Mouse (Mus musculus): ENCODE measurements around the gene 4933428G20Rik. TPM values are rescaled to one million over a fixed set of nuclear protein-coding genes. Genes with fewer than 3 reads are reported as not detected.
A peak's percentile ranks its signal among the peaks of the same experiment; 100 is the strongest.

Gene 4933428G20Rik
- polyA plus RNA-seq, 1 experiment: 1.0 TPM

DNA sequence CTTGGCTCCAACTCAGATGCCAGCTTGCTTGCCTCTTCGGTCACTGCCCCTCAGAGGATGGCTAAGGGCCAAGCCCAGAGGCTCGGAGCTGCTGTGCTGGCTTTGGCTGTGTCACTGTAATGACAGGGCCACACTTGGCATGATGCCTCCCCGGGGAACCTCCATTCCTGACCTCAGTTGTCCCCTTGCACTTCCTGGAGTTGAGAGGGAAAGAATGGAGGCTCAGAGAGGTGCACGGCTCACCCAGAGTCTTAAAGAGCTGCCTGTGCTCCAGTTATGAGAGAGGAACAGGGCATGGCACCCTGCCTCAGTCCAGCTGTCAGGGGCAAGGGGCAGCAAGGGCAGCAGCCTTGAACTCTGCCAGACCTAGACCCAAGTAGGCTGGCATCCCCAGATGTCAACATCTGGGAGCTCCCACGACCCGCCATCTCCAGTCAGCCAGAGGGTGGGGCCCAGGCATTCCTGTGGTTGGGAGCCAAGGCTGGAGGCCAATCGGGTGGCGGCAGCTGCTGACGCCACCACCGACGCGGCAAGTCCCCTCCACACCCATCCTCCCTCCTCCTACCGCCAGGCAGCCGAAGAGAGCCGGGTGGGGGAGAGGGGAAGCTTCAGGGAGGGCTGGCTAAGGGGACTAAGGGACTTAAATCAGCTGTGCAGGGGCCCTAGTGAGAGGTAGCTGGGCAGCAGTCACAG lies 50.4 kb downstream of the 4933428G20Rik start:
- TF ChIP-seq USF1 (IDR thresholded peaks at IDR 0.05; ENCODE audit: low read depth) (no peak), TCF3 (IDR thresholded peaks at IDR 0.05; ENCODE audit: insufficient read length, low read depth) (no peak), POLR2AphosphoS2 (IDR thresholded peaks at IDR 0.05; ENCODE audit: insufficient read length, low read depth) (peak; percentile 30), TCF12 (IDR thresholded peaks at IDR 0.05; ENCODE audit: insufficient read depth, poor library complexity, severe bottlenecking) (no peak), REST (IDR thresholded peaks at IDR 0.05; ENCODE audit: insufficient read depth, insufficient read length) (no peak), CEBPB (IDR thresholded peaks at IDR 0.05; ENCODE audit: insufficient read depth, poor library complexity, severe bottlenecking) (no peak), MAX (IDR thresholded peaks at IDR 0.05; ENCODE audit: low read depth) (no peak), E2F4 (IDR thresholded peaks at IDR 0.05; ENCODE audit: insufficient read depth) (no peak), SRF (IDR thresholded peaks at IDR 0.05; ENCODE audit: control insufficient read depth, insufficient read length, low read depth) (no peak), MYOG (IDR thresholded peaks at IDR 0.05; ENCODE audit: control insufficient read depth in 1 of 3, insufficient read depth in 1 of 3, insufficient read length in 2 of 3, low read depth in 2 of 3) (peak in 2 of 3 experiments; percentile 11 to 58), POLR2A (IDR thresholded peaks at IDR 0.05; ENCODE audit: insufficient read length, low read depth) (peak; percentile 52), MYOD1 (IDR thresholded peaks at IDR 0.05; ENCODE audit: control insufficient read depth in 1 of 3, insufficient read length in 2 of 3, low read depth in 2 of 3) (peak in 1 of 3 experiments; percentile 60)
- Histone ChIP-seq H3K79me2 (ENCODE audit: control insufficient read depth, insufficient read depth) (peaks cover 24% of the 10 kb centered on the region), H3K36me3 (ENCODE audit: control insufficient read depth, insufficient read depth) (peaks cover 46% of the 10 kb centered on the region), H3K4me3 (peak overlapping the region; percentile 45), H3K4me2 (ENCODE audit: low read depth) (peak overlapping the region; percentile 71), H3ac (ENCODE audit: control insufficient read depth, insufficient read length) (peak overlapping the region; percentile 22), H3K27me3 (ENCODE audit: control insufficient read depth, insufficient read depth, insufficient read length) (no peaks in the 10 kb centered on the region)

DNA sequence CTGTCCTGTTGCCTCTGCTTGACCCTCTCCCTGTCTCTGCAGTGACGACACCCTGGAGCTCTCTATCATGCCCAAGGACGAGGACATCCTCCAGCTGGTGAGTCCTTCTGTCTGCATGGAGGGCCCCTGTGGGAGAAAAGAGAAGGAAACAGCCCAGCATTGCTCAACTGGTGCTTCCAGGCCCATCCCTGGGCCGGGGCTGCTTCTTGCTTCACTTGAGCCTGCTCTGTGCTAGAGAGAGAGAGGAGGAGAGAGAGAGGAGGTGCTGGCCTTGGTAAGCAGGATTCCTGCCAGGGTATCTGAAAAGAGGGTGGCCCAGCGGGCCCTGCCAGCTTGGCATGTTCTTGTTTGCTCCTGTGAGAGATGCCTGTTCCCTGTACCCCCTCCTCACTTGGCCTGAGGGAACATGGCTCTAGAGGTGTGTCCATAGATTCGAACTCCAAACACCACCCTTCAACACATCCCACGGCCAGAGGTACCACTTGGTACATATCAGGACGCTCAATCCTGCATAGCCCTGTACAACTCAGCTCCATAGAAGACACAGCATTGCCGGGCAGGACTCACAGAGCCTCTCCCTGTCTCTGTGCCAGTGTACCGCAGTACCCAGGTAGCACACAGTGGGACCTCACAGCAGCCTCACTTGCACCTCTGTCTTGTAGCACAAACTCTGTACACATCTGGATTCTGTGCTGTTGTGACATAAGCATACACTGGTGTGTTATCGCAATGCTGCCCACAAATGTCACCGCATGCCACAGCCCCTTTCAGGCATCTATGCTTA lies 51.3 kb downstream of the 4933428G20Rik start:
- no peaks in the 10 kb centered on the region for H3K27me3 ChIP-seq (ENCODE audit: control insufficient read depth, insufficient read depth, insufficient read length)
- peaks cover 40% of the 10 kb centered on the region for H3K36me3 ChIP-seq (ENCODE audit: control insufficient read depth, insufficient read depth)
- no peak overlapping the region for H3K4me2 ChIP-seq (ENCODE audit: low read depth)
- TF ChIP-seq MYOG (IDR thresholded peaks at IDR 0.05; ENCODE audit: control insufficient read depth in 1 of 3, insufficient read depth in 1 of 3, insufficient read length in 2 of 3, low read depth in 2 of 3) (no peak), SRF (IDR thresholded peaks at IDR 0.05; ENCODE audit: control insufficient read depth, insufficient read length, low read depth) (no peak), MAX (IDR thresholded peaks at IDR 0.05; ENCODE audit: low read depth) (no peak), E2F4 (IDR thresholded peaks at IDR 0.05; ENCODE audit: insufficient read depth) (no peak), USF1 (IDR thresholded peaks at IDR 0.05; ENCODE audit: low read depth) (no peak), POLR2AphosphoS2 (IDR thresholded peaks at IDR 0.05; ENCODE audit: insufficient read length, low read depth) (no peak), REST (IDR thresholded peaks at IDR 0.05; ENCODE audit: insufficient read depth, insufficient read length) (no peak), TCF3 (IDR thresholded peaks at IDR 0.05; ENCODE audit: insufficient read length, low read depth) (no peak), TCF12 (IDR thresholded peaks at IDR 0.05; ENCODE audit: insufficient read depth, poor library complexity, severe bottlenecking) (no peak), MYOD1 (IDR thresholded peaks at IDR 0.05; ENCODE audit: control insufficient read depth in 1 of 3, insufficient read length in 2 of 3, low read depth in 2 of 3) (no peak), CEBPB (IDR thresholded peaks at IDR 0.05; ENCODE audit: insufficient read depth, poor library complexity, severe bottlenecking) (no peak), POLR2A (IDR thresholded peaks at IDR 0.05; ENCODE audit: insufficient read length, low read depth) (no peak)
- peaks cover 30% of the 10 kb centered on the region for H3K79me2 ChIP-seq (ENCODE audit: control insufficient read depth, insufficient read depth)
- H3ac ChIP-seq (ENCODE audit: control insufficient read depth, insufficient read length): no peak overlapping the region
- H3K4me3 ChIP-seq: no peak overlapping the region

DNA sequence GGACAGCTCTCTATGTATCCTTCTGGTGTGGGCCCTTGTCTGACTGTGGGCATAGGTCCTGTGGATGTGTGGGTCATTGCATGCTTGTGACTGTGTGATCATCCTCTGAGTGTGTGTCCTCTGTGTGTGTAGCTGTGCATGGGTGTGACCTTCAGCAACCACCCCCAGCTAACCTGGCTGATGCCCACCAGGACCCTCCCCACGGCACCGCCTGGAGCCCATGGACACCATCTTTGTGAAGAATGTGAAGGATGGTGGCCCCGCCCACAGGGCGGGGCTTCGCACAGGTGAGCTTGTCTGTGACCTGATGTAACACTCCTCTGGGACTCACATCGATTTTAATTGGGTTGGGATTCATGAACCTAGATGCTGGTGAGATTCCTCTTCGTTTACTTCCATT lies 52.2 kb downstream of the 4933428G20Rik start:
- Histone ChIP-seq H3K4me2 (ENCODE audit: low read depth) (no peak overlapping the region), H3K27me3 (ENCODE audit: control insufficient read depth, insufficient read depth, insufficient read length) (no peaks in the 10 kb centered on the region), H3K4me3 (no peak overlapping the region), H3K36me3 (ENCODE audit: control insufficient read depth, insufficient read depth) (peaks cover 32% of the 10 kb centered on the region), H3ac (ENCODE audit: control insufficient read depth, insufficient read length) (no peak overlapping the region), H3K79me2 (ENCODE audit: control insufficient read depth, insufficient read depth) (peaks cover 33% of the 10 kb centered on the region)
- TF ChIP-seq POLR2AphosphoS2 (IDR thresholded peaks at IDR 0.05; ENCODE audit: insufficient read length, low read depth) (no peak), TCF12 (IDR thresholded peaks at IDR 0.05; ENCODE audit: insufficient read depth, poor library complexity, severe bottlenecking) (no peak), MYOG (IDR thresholded peaks at IDR 0.05; ENCODE audit: control insufficient read depth in 1 of 3, insufficient read depth in 1 of 3, insufficient read length in 2 of 3, low read depth in 2 of 3) (no peak), CEBPB (IDR thresholded peaks at IDR 0.05; ENCODE audit: insufficient read depth, poor library complexity, severe bottlenecking) (no peak)

DNA sequence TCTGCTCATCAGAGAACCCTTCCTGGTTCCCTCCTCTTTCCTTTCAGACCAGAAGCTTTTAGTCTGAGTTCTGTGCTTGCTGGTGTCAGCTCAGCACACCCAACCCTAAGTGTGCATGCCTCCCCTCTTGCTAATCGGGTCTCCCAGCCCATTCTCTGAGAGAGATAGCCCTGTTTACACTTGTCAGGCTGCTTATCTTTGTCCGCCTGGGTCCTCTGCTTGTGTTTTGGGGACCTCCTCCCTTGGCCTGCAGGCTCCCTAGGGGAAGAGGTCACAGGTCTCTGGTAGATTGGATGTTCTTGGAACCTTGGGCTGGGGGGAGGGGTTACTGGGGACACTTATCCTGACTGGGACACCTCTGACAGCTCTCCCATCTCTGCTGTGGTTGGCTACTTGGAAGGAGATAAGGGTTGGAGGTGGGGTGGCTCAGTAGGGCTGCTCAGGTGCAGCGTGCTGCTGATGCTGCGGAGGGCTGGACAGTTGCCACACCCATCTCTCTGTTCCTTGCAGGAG lies 54.1 kb downstream of the 4933428G20Rik start:
- Histone ChIP-seq H3K27me3 (ENCODE audit: control insufficient read depth, insufficient read depth, insufficient read length) (no peaks in the 10 kb centered on the region), H3K36me3 (ENCODE audit: control insufficient read depth, insufficient read depth) (peaks cover 20% of the 10 kb centered on the region), H3ac (ENCODE audit: control insufficient read depth, insufficient read length) (no peak overlapping the region), H3K4me2 (ENCODE audit: low read depth) (no peak overlapping the region), H3K4me3 (no peak overlapping the region), H3K79me2 (ENCODE audit: control insufficient read depth, insufficient read depth) (peaks cover 26% of the 10 kb centered on the region)
- no peak for TF ChIP-seq TCF12 (IDR thresholded peaks at IDR 0.05; ENCODE audit: insufficient read depth, poor library complexity, severe bottlenecking)
- no peak for TF ChIP-seq TCF3 (IDR thresholded peaks at IDR 0.05; ENCODE audit: insufficient read length, low read depth)
- TF ChIP-seq E2F4 (IDR thresholded peaks at IDR 0.05; ENCODE audit: insufficient read depth): no peak
- TF ChIP-seq SRF (IDR thresholded peaks at IDR 0.05; ENCODE audit: control insufficient read depth, insufficient read length, low read depth): no peak
- no peak for TF ChIP-seq MYOD1 (IDR thresholded peaks at IDR 0.05; ENCODE audit: control insufficient read depth in 1 of 3, insufficient read length in 2 of 3, low read depth in 2 of 3)
- no peak for TF ChIP-seq USF1 (IDR thresholded peaks at IDR 0.05; ENCODE audit: low read depth)

Data from myocyte (in vitro differentiated cells).